Mouse (Mus musculus) heart, postnatal 36 days (tissue): ENCODE measurements around the gene Cox19. TPM values are rescaled to one million over a fixed set of nuclear protein-coding genes. Genes with fewer than 3 reads are reported as not detected.
A peak's percentile ranks its signal among the peaks of the same experiment; 100 is the strongest.
"Not testable (repeated sequence)": the region's sequence is repeated elsewhere in the genome, so short reads cannot be mapped to it uniquely, and the experiment has no call there.

Experiments used
- DNase-seq, 2 experiments: peaks; one replicate each; pipeline ENCODE4 v3.0.0; 2021 to 2022
- intact Hi-C: fragments of 180-260 bp; cut with DNase I; formaldehyde crosslinking; loops from one replicate; pipeline ENCODE4 v1.15.1; 2025
- total RNA-seq, 2 experiments: library from RNA; stranded (reverse); gene quantifications; 2 replicates each; pipeline ENCODE4 v1.2.3; 2021

The Cox19 gene
- 10 to 100 TPM; 80.4 to 83.7 TPM for total RNA-seq

- intact Hi-C loops, result no loop called here
Observed at GRCm38 (mm10) chr5:139351134-139351533, at the start of gene Cox19. Gene Cox19 (minus strand): TSS chr5:139351418.

GRCm38 (mm10) chr5:139399991-139400390 is 48.8 kb upstream of the Cox19 start:
- no peak for DNase-seq
- intact Hi-C loops, result loop anchor here (10.0 kb wide), 1 partner anchor 395 kb away; the partner anchor contains the start of gene Mafk

More at GRCm38 (mm10) chr5:139351134-139351533, at the start of gene Cox19:
- DNase-seq, result no peak

GRCm38 (mm10) chr5:139398786-139399185 is 47.6 kb upstream of the Cox19 start:
- no peak for DNase-seq
- intact Hi-C loops, result loop anchor here (1.0 kb wide), 1 partner anchor 34 kb away; no protein-coding TSS in a partner anchor

- intact Hi-C loops, result loop anchor here (1.0 kb wide), 1 partner anchor 34 kb away; no protein-coding TSS in a partner anchor
- DNase-seq, result peak; percentile 94 to 96
Observed at GRCm38 (mm10) chr5:139397959-139398753, 46.9 kb upstream of the Cox19 start.

- no peak for DNase-seq
- intact Hi-C loops, result no loop called here
Observed at GRCm38 (mm10) chr5:139397359-139397916, 46.2 kb upstream of the Cox19 start.

- DNase-seq, result no peak
- intact Hi-C loops, result no loop called here
Observed at GRCm38 (mm10) chr5:139395528-139395927, 44.3 kb upstream of the Cox19 start.

- intact Hi-C loops, result no loop called here
- DNase-seq, result no peak
Observed at GRCm38 (mm10) chr5:139394399-139394798, 43.2 kb upstream of the Cox19 start.

GRCm38 (mm10) chr5:139393197-139393588 is 42.0 kb upstream of the Cox19 start:
- intact Hi-C loops, result no loop called here
- DNase-seq, result no peak

GRCm38 (mm10) chr5:139392219-139393196 is 41.3 kb upstream of the Cox19 start:
- no peak for DNase-seq
- intact Hi-C loops, result no loop called here

GRCm38 (mm10) chr5:139391309-139391990 is 40.2 kb upstream of the Cox19 start:
- intact Hi-C loops, result no loop called here
- DNase-seq, result peak in 1 of 2 experiments; percentile 54

GRCm38 (mm10) chr5:139390324-139391119 is 39.3 kb upstream of the Cox19 start:
- intact Hi-C loops, DNase-seq: not testable (repeated sequence)

GRCm38 (mm10) chr5:139389676-139390061 is 38.5 kb upstream of the Cox19 start:
- intact Hi-C loops, result no loop called here
- DNase-seq, result peak; percentile 72 to 76

GRCm38 (mm10) chr5:139388694-139389675 is 37.8 kb upstream of the Cox19 start:
- no peak for DNase-seq
- intact Hi-C loops, result no loop called here

- DNase-seq, result peak in 1 of 2 experiments; percentile 54
- intact Hi-C loops, result no loop called here
Observed at GRCm38 (mm10) chr5:139388195-139388570, 37.0 kb upstream of the Cox19 start.

- intact Hi-C loops, result no loop called here
- no peak for DNase-seq
Observed at GRCm38 (mm10) chr5:139387329-139388194, 36.3 kb upstream of the Cox19 start.

GRCm38 (mm10) chr5:139386047-139386446 is 34.8 kb upstream of the Cox19 start:
- DNase-seq, result no peak

GRCm38 (mm10) chr5:139384531-139384930 is 33.3 kb upstream of the Cox19 start:
- intact Hi-C loops, result no loop called here
- peak in 1 of 2 experiments; percentile 53 for DNase-seq

More at GRCm38 (mm10) chr5:139386047-139386446, 34.8 kb upstream of the Cox19 start:
- intact Hi-C loops, result no loop called here
